Mouse (Mus musculus): ENCODE measurements around the gene Pdcd10. TPM values are rescaled to one million over a fixed set of nuclear protein-coding genes. Genes with fewer than 3 reads are reported as not detected.

Pdcd10 gene
- polyA plus RNA-seq, 1 experiment, result 41.7 TPM

DNA sequence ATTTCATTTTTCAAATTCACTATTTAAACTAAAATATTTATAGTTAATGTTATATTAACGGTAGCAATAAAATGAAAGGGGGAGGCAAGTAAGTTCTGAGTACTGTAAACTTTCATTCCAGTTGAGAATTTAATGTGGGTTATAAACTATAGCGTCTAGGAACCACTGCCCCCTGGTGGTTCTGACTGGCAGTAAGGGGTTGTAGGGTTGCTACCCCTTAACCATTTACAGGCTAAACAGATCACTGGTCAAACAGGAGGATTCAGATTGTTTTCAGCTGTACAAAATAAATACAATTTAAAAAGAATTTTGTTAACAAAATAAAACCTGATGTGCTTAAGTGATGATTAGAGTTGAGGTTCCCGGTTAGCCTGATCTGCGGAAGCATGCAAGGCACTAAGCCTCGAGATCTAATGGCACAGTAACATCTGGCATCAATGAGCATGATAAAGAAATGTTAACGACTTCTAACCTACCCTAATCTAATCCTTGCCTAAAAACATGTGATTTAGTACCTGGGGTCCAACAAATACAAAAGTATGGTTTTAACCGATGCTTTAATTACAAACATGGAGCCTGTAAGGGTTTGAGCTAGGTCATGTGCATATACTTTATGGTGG, 38.9 kb downstream of the Pdcd10 start:
- Histone ChIP-seq H3K27me3 (ENCODE audit: control insufficient read depth, insufficient read depth, low read length) (no peaks in the 10 kb centered on the region), H3K4me3 (replicated peaks; ENCODE audit: insufficient read depth, low read depth, low read length) (no peak overlapping the region), H3K4me1 (ENCODE audit: control insufficient read depth, insufficient read depth, low read length) (no peaks in the 10 kb centered on the region), H3K27ac (ENCODE audit: insufficient read depth, low read length) (no peak overlapping the region)
- peak; percentile 37; the same call in 1 of the 2 replicates for TF ChIP-seq CTCF (IDR thresholded peaks at IDR 0.05; ENCODE audit: borderline replicate concordance, insufficient read depth, low read depth, low read length)
- TF ChIP-seq POLR2A (IDR thresholded peaks at IDR 0.05; ENCODE audit: borderline replicate concordance, insufficient read depth, low read length), result no peak
- WGBS, result 79% methylated on average over 7 of the region's 7 CpGs
- peak; percentile 8 to 14 for DNase-seq

DNA sequence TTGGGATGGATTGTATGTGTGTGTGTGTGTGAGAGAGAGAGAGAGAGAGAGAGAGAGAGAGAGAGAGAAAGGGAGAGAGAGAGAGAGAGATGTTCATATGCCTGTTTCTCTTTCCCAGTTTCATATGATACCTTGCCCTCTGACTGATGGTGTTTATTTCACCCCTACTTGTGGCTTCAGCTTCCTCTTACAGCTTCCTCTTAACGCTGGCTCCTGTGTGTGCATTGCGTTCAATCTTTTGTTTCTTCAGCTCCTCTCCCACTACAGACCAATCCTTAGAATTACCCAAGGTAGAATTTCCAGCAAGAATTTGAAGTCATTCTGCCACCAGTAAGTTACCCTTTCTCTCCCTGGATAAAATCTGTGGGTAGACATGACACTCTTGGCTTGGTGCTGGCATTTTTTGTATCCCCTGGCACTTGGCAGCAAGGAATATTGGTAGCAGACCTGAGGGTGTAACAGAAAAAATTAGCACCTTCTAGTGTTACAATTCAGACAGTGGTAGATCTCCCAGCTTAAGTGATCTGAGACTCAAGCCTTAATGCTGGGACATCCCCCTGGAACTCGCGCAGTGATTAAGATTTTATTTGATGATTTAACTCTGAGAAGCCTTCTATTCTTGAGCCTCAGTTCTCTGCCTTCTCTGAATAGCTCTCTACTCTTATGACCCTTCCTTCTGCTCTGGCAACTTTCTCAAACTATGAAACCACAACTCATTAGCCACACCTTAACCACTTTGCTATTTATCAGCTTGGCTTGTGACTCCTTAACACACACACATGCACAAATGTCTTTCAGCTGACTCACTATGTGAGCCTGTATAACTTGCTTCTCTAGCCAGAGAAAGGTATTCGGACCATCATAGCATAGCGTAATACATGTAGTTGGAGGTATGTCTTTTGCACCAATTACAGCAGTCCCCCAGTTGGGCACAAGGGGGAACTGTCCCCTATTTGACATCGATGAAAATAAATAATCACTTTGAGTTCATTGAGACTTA, 57.4 kb downstream of the Pdcd10 start:
- H3K27ac ChIP-seq (ENCODE audit: insufficient read depth, low read length), result no peak overlapping the region
- no peak for DNase-seq
- TF ChIP-seq CTCF (IDR thresholded peaks at IDR 0.05; ENCODE audit: borderline replicate concordance, insufficient read depth, low read depth, low read length) (no peak), POLR2A (IDR thresholded peaks at IDR 0.05; ENCODE audit: borderline replicate concordance, insufficient read depth, low read length) (no peak)
- WGBS, result 89% methylated on average over 7 of the region's 7 CpGs
- no peaks in the 10 kb centered on the region for H3K4me1 ChIP-seq (ENCODE audit: control insufficient read depth, insufficient read depth, low read length)
- H3K27me3 ChIP-seq (ENCODE audit: control insufficient read depth, insufficient read depth, low read length), result no peaks in the 10 kb centered on the region
- no peak overlapping the region for H3K4me3 ChIP-seq (replicated peaks; ENCODE audit: insufficient read depth, low read depth, low read length)

DNA sequence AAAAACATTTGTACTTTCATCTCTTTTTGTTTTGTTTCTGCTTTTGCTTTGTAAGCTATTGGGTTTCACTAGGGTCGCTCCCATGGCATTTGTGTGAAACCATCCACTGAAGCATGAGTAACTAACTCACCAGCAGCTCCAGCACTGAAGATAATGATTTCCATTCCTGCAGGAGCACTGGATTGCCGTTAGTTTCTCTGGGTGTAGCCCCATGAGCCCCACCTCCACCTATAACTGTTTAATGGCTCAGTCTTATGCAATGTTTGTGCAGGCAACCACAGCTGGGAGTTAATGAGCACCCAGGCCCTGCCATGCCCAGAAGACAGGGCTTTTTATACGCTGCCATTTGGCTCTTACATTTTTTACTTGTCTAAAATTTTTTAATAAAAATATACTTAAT, 63.7 kb downstream of the Pdcd10 start:
- 56% methylated on average over 3 of the region's 3 CpGs for WGBS
- DNase-seq, result no peak

DNA sequence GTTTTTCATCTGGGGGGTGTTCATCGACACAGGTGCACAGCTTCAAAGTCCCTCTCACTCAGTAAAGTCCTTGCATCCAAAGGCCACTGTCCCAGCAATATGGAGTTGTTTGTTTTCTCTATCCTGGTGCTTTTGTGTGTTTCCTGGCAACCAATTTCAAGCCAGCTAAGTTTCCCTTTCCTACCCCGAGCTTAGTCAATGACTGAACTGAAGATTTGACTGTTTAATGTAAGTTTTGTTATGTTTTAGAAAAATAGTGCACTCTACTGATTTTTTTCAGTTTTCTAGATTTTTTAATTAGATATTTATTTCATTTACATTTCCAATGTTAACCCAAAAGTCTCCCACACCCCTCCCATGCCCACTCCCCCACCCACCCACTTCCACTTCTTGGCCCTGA, 74.6 kb downstream of the Pdcd10 start, which contains the start of gene Wdr49:
Wdr49 (minus strand) TSS at position 101 of the 400 bp plus-strand sequence.
- DNase-seq, result no peak
- no peaks in the 10 kb centered on the region for H3K27me3 ChIP-seq (ENCODE audit: control insufficient read depth, insufficient read depth, low read length)
- H3K27ac ChIP-seq (ENCODE audit: insufficient read depth, low read length), result no peak within 1 kb of the TSS
- TF ChIP-seq CTCF (IDR thresholded peaks at IDR 0.05; ENCODE audit: borderline replicate concordance, insufficient read depth, low read depth, low read length) (no peak), POLR2A (IDR thresholded peaks at IDR 0.05; ENCODE audit: borderline replicate concordance, insufficient read depth, low read length) (no peak)
- H3K4me3 ChIP-seq (replicated peaks; ENCODE audit: insufficient read depth, low read depth, low read length), result no peak within 1 kb of the TSS
- H3K4me1 ChIP-seq (ENCODE audit: control insufficient read depth, insufficient read depth, low read length), result no peaks in the 10 kb centered on the region
- WGBS, result 27% methylated on average over 2 of the region's 2 CpGs

More for the DNA sequence above, 63.7 kb downstream of the Pdcd10 start:
- H3K4me3 ChIP-seq (replicated peaks; ENCODE audit: insufficient read depth, low read depth, low read length), result no peak overlapping the region
- TF ChIP-seq POLR2A (IDR thresholded peaks at IDR 0.05; ENCODE audit: borderline replicate concordance, insufficient read depth, low read length), result no peak
- no peak for TF ChIP-seq CTCF (IDR thresholded peaks at IDR 0.05; ENCODE audit: borderline replicate concordance, insufficient read depth, low read depth, low read length)
- H3K4me1 ChIP-seq (ENCODE audit: control insufficient read depth, insufficient read depth, low read length), result no peaks in the 10 kb centered on the region
- H3K27me3 ChIP-seq (ENCODE audit: control insufficient read depth, insufficient read depth, low read length), result no peaks in the 10 kb centered on the region
- no peak overlapping the region for H3K27ac ChIP-seq (ENCODE audit: insufficient read depth, low read length)

DNA sequence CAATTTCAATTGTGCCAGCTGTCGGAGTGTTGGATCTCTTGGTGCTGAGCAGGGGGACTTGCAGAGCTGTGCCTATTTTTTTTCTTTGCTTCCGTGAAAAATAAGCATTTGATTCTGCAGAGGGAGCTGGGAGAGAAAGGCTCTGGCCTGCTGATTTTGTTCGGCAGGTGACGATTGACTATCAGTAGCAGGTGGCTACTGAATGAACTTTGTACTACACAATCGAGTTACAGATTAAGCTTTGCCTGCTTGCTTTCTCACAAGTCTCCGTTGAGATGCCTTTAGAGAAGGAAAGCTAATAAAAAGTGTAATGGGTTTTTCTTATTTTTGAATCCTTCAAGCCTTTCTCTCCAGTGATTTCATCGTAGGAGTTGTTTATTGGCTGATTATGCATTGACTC, 81.5 kb downstream of the Pdcd10 start:
- no peak for TF ChIP-seq POLR2A (IDR thresholded peaks at IDR 0.05; ENCODE audit: borderline replicate concordance, insufficient read depth, low read length)
- TF ChIP-seq CTCF (IDR thresholded peaks at IDR 0.05; ENCODE audit: borderline replicate concordance, insufficient read depth, low read depth, low read length), result no peak
- no peak for DNase-seq

DNA sequence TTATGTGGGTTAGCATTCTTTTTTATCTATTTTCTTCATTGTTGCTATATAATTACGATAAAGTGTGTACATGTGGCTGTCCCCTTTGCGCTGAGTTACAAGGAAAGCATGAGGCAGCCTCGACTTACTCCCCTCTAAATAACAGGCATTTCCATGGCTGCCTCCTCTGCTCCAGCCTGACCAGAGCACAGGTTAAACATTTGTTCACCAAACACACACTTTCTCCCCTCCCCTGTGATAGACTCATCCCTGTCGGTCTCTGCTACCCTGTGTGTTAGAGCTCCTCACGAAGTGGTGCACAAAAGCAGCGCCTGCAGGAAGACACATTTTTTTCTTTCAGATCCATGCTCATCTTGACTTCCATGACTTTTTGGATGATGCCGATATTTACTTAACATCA, 82.0 kb downstream of the Pdcd10 start:
- Histone ChIP-seq H3K4me3 (replicated peaks; ENCODE audit: insufficient read depth, low read depth, low read length) (no peak overlapping the region), H3K4me1 (ENCODE audit: control insufficient read depth, insufficient read depth, low read length) (no peaks in the 10 kb centered on the region), H3K27ac (ENCODE audit: insufficient read depth, low read length) (no peak overlapping the region), H3K27me3 (ENCODE audit: control insufficient read depth, insufficient read depth, low read length) (no peaks in the 10 kb centered on the region)
- no peak for TF ChIP-seq CTCF (IDR thresholded peaks at IDR 0.05; ENCODE audit: borderline replicate concordance, insufficient read depth, low read depth, low read length)
- DNase-seq, result no peak
- 80% methylated on average over 7 of the region's 7 CpGs for WGBS

More for the DNA sequence above, 81.5 kb downstream of the Pdcd10 start:
- H3K27ac ChIP-seq (ENCODE audit: insufficient read depth, low read length), result no peak overlapping the region
- 63% methylated on average over 7 of the region's 7 CpGs for WGBS
- H3K4me3 ChIP-seq (replicated peaks; ENCODE audit: insufficient read depth, low read depth, low read length), result no peak overlapping the region
- H3K4me1 ChIP-seq (ENCODE audit: control insufficient read depth, insufficient read depth, low read length), result no peaks in the 10 kb centered on the region
- H3K27me3 ChIP-seq (ENCODE audit: control insufficient read depth, insufficient read depth, low read length), result no peaks in the 10 kb centered on the region

GRCm38 (mm10) chr3:75468154-75468553, 88.5 kb downstream of the Pdcd10 start:
- H3K4me1 ChIP-seq (ENCODE audit: control insufficient read depth, insufficient read depth, low read length), result no peaks in the 10 kb centered on the region
- H3K4me3 ChIP-seq (replicated peaks; ENCODE audit: insufficient read depth, low read depth, low read length), result no peak overlapping the region
- no peak for DNase-seq
- TF ChIP-seq CTCF (IDR thresholded peaks at IDR 0.05; ENCODE audit: borderline replicate concordance, insufficient read depth, low read depth, low read length), result no peak
- no peak for TF ChIP-seq POLR2A (IDR thresholded peaks at IDR 0.05; ENCODE audit: borderline replicate concordance, insufficient read depth, low read length)
- no peak overlapping the region for H3K27ac ChIP-seq (ENCODE audit: insufficient read depth, low read length)
- no peaks in the 10 kb centered on the region for H3K27me3 ChIP-seq (ENCODE audit: control insufficient read depth, insufficient read depth, low read length)
- 79% methylated on average over 7 of the region's 7 CpGs for WGBS

Other genes with a start within 250 kb of the Pdcd10 start
- gene Wdr49, start 74.7 kb downstream of the Pdcd10 start, polyA plus RNA-seq (2012; rRNA removed), result 0.16 and 0.23 TPM in 2 replicates
- 79.6 and 83.3 TPM in 2 replicates for gene Serpini1, start 691 bp upstream of the Pdcd10 start, polyA plus RNA-seq (2012; rRNA removed)
- not detected in 2 replicates for gene Gm29133, start 191.3 kb upstream of the Pdcd10 start, polyA plus RNA-seq (2012; rRNA removed)

All from cerebellum, adult 2 months (tissue).